26 mouse cellular contexts compared by ENCODE assay signal in genomic region chr1:147291119-147291518, GRCm38 (mm10).
"Had no signal": no experiment of that assay in that cellular context is flagged by ENCODE, and none has a peak within 500 bp of the region (broad histone marks: within the 10 kb centered on the region; RNA-seq: fewer than 3 reads in every experiment).

No protein-coding gene starts in this region.

- H3K27me3 ChIP-seq: heart, embryonic 12.5 days; hindbrain, embryonic 12.5 days; intestine, embryonic 15.5 days; limb, embryonic 13.5 days; limb, embryonic 15.5 days; liver, embryonic 12.5 days had no signal

- DNase-seq: gastrocnemius, postnatal 14 days; gastrocnemius, postnatal 36 days; heart, adult 11 months; heart, postnatal 10 days; heart, postnatal 4 days; kidney, adult 18-20 months; kidney, adult 8-10 months; kidney, postnatal 10 days; kidney, postnatal 25 days; kidney, postnatal 4 days; lung, adult 18-20 months had no signal

- H3K9ac ChIP-seq: heart, embryonic 12.5 days; hindbrain, embryonic 12.5 days; hindbrain, embryonic 14.5 days; intestine, embryonic 15.5 days; limb, embryonic 13.5 days; limb, embryonic 15.5 days; liver, embryonic 12.5 days; liver, embryonic 14.5 days had no signal

- ATAC-seq: hindbrain, embryonic 16.5 days; inflammation-experienced regulatory T-cells, adult 6 months; intestine, embryonic 15.5 days; intestine, postnatal 0 days; liver, embryonic 12.5 days had no signal

- H3K36me3 ChIP-seq: heart, embryonic 10.5 days; heart, embryonic 12.5 days; hindbrain, embryonic 10.5 days; hindbrain, embryonic 12.5 days; intestine, embryonic 15.5 days; limb, embryonic 13.5 days; limb, embryonic 15.5 days; liver, embryonic 12.5 days had no signal

- H3K27ac ChIP-seq: heart, embryonic 10.5 days; hindbrain, embryonic 10.5 days; hindbrain, embryonic 12.5 days; hindbrain, embryonic 14.5 days; intestine, embryonic 15.5 days; layer of hippocampus, adult 2 months; left cerebral cortex, adult 2 months; limb, embryonic 13.5 days; limb, embryonic 15.5 days; liver, embryonic 12.5 days; liver, embryonic 14.5 days had no signal

- H3K4me3 ChIP-seq: heart, embryonic 10.5 days; heart, embryonic 12.5 days; hindbrain, embryonic 10.5 days; hindbrain, embryonic 12.5 days; intestine, embryonic 15.5 days; layer of hippocampus, adult 2 months; left cerebral cortex, adult 2 months; limb, embryonic 13.5 days; limb, embryonic 15.5 days; liver, embryonic 12.5 days had no signal

- H3K4me1 ChIP-seq: heart, embryonic 10.5 days; heart, embryonic 12.5 days; hindbrain, embryonic 10.5 days; hindbrain, embryonic 12.5 days; intestine, embryonic 15.5 days; limb, embryonic 13.5 days; limb, embryonic 15.5 days; liver, embryonic 12.5 days had no signal

- H3K9me3 ChIP-seq: heart, embryonic 10.5 days; heart, embryonic 12.5 days; hindbrain, embryonic 10.5 days; hindbrain, embryonic 12.5 days; intestine, embryonic 15.5 days; limb, embryonic 13.5 days; limb, embryonic 15.5 days; liver, embryonic 12.5 days had no signal

- H3K4me2 ChIP-seq: heart, embryonic 12.5 days; hindbrain, embryonic 12.5 days; hindbrain, embryonic 14.5 days; intestine, embryonic 15.5 days; limb, embryonic 13.5 days; limb, embryonic 15.5 days; liver, embryonic 12.5 days had no signal
